In the genomic region with DNA sequence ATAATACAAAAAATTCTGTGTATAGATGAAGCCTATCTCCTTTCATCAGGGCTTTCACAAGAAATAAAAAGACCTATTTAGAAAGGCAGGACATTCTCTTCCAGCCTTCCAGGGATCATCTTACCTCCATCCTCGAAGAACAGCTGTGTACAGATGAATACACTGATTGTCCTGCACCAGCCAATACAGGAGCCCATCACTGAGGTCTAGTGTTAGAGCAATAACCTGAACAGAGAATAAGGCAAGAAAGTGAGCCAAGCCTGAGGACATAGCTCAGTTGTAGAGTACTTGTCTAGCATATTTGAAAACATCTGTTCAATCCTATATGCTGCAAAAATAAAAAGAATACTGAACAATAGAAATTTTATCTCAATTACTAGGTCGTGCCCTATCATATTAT, we compare ENCODE assay signal across 14 mouse cellular contexts.
"Had no signal": no experiment of that assay in that cellular context is flagged by ENCODE, and none has a peak within 500 bp of the region (broad histone marks: within the 10 kb centered on the region; RNA-seq: fewer than 3 reads in every experiment).

No protein-coding gene starts in this region.

- H3K9ac ChIP-seq: lung, embryonic 14.5 days; midbrain, embryonic 13.5 days; midbrain, embryonic 15.5 days; neural tube, embryonic 12.5 days had no signal

- H3K4me1 ChIP-seq: midbrain, embryonic 13.5 days; midbrain, embryonic 15.5 days; neural tube, embryonic 12.5 days had no signal

- H3K4me3 ChIP-seq: midbrain, embryonic 13.5 days; midbrain, embryonic 15.5 days; neural tube, embryonic 12.5 days had no signal

- ATAC-seq: midbrain, embryonic 13.5 days; midbrain, embryonic 15.5 days had no signal

- H3K9me3 ChIP-seq: midbrain, embryonic 13.5 days; midbrain, embryonic 15.5 days; neural tube, embryonic 12.5 days had no signal

- H3K4me2 ChIP-seq: lung, embryonic 14.5 days; midbrain, embryonic 11.5 days; midbrain, embryonic 13.5 days; midbrain, embryonic 15.5 days; neural tube, embryonic 12.5 days had no signal

- DNase-seq: lung, adult 18-20 months; lung, embryonic 14.5 days; lung, postnatal 10 days; lung, postnatal 4 days; right cerebral cortex, postnatal 25 days; right cerebral cortex, postnatal 4 days; spleen, adult 18-20 months; thymus, adult 18-20 months; thymus, postnatal 14 days; thymus, postnatal 36 days had no signal

- H3K27ac ChIP-seq: midbrain, embryonic 13.5 days; midbrain, embryonic 15.5 days; neural tube, embryonic 12.5 days had no signal

- H3K27me3 ChIP-seq: midbrain, embryonic 13.5 days; midbrain, embryonic 15.5 days; neural tube, embryonic 12.5 days had no signal

- H3K36me3 ChIP-seq: midbrain, embryonic 13.5 days; midbrain, embryonic 15.5 days; neural tube, embryonic 12.5 days had no signal
